Mouse (Mus musculus) thymus, adult 2 months (tissue): ENCODE data around the gene Cngb1.
"Not testable (repeated sequence)": the region's sequence is repeated elsewhere in the genome, so short reads cannot be mapped to it uniquely, and the experiment has no call there.

Experiments
- CTCF ChIP-seq: fragments of 200-500 bp; IDR thresholded peaks from 2 replicates; pipeline ENCODE4 v1.5.1; 2012; ENCODE audit warnings: mild to moderate bottlenecking, control low read depth, low read length, moderate library complexity, borderline replicate concordance; ENCODE audit not compliant: control insufficient read depth, poor library complexity, insufficient read depth; ENCODE audit errors: extremely low read depth
- POLR2A ChIP-seq: fragments of 200-500 bp; IDR thresholded peaks from 2 replicates; pipeline ENCODE4 v1.6.1; 2012; ENCODE audit warnings: mild to moderate bottlenecking, low read length, control low read depth, moderate library complexity; ENCODE audit not compliant: control insufficient read depth, poor library complexity, insufficient read depth; ENCODE audit errors: extremely low read depth

- TF ChIP-seq CTCF, POLR2A: not testable (repeated sequence)
Observed at GRCm38 (mm10) chr8:95230086-95230485, 76.3 kb downstream of the Cngb1 start.
